Mouse (Mus musculus) thymus, postnatal 4 days (tissue): ENCODE results near the gene Usp48.

ENCODE experiments used
- DNase-seq: peaks from one replicate; pipeline ENCODE4 v3.0.0; 2021

Gene Usp48

DNA sequence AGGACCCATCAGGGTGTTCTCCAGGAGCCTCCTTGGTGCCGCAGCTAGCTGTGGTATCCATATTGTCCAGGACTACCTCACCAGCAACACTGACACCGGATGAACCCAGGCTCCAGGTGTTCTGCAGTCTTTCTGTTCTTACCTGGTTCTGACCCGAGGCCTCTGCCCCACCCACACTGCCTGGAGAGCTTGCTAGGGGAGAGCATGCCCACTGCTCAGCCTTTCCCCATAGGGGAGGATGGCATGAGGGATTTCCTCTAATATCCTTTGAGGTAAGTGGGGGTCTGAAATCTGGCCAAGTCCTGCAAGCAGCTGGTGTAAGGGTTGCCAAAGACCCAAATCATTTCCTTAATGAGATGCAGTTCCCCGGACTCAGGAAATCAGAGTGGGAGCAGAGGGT lies 69.9 kb downstream of the Usp48 start:
- no peak for DNase-seq

DNA sequence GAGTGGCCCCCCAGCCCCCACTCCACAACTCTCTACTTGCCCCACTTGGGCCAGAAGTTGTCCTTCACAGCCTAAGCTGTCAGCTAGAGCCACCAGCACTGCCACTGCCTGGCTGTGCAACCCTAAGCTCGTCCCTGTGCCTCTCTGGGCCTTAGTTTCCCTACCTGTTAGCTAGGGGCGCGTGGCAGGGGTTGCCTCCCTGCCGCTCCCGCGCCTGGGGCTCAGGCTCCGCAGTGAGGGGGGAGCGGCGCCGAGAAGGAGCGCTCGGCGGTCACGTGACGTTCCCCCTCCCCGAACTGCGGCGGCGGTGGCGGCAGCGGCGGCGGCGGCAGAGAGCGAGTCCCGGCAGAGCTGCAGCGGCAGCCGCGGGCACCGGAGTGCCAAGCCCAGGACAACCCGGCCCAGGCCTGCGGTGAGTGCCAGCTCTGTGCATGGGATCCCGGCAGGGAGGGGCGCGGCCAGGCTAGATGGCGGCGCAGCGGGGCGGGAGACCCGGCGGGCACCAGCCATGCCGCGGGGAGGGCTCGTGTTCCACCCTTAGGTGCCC lies 71.0 kb downstream of the Usp48 start, which contains the start of gene Rap1gap:
Rap1gap (plus strand) TSS at position 294 of the 547 bp plus-strand sequence.
- DNase-seq, result peak; percentile 75

- DNase-seq, result no peak
Measured at GRCm38 (mm10) chr4:137664980-137665675, 71.6 kb downstream of the Usp48 start.

- no peak for DNase-seq
Measured at GRCm38 (mm10) chr4:137665791-137666190, 72.2 kb downstream of the Usp48 start.

DNA sequence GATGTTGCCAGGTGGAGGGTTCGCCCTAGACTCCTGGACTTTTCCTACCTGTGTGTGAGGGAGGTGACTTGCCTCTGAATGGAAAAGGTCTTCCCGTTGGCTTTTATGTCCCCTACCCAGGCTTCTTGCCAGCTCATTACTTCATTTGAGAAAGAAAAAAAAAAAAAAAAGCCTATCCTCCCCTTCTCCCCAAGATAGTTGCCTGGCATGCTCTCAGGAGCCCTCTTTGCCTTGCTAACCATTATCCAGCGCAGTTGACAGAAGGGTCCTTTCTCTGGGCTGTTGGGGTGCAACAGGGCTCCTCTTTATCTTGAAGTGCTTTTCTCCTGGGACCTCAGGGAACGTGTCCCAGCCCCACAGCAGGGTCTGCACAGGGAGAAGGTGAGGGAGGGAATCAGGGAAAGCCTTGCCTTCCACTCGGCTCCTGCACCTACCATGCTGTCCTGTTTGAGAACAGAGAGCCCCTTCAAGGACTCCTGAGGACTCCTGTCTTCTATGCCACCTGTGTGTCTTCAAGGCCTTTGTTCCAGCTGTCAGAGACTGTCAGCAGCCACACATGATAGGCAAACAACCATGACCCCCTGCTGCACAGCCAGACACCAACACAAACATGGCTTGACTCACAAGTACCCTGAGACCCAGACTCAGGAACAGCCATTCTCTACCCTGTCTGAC lies 72.9 kb downstream of the Usp48 start:
- DNase-seq, result no peak

- DNase-seq, result no peak
Measured at GRCm38 (mm10) chr4:137666958-137667345, 73.4 kb downstream of the Usp48 start.

DNA sequence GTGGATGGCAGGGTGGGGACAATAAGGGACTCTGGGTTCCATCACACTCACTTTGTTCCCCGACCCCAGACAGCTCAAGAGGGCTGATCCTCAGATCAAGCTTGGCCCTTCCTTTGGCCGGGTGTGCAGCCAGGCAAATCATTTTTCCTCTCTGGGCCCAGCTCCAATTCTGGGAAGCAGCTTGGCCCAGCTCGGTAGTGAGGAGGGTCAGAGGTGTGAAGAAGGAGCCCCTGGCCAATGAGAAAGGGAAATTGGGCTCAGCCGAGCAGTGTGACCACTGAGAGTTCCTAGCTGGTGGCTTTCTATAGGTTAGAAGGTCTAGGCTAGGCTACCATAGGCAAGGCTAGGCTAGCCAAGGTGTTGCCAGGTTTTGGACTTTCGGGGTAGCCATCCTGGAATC lies 74.2 kb downstream of the Usp48 start:
- DNase-seq, result no peak

- no peak for DNase-seq
Measured at GRCm38 (mm10) chr4:137671711-137672500, 78.4 kb downstream of the Usp48 start.

GRCm38 (mm10) chr4:137675566-137675965 lies 82.0 kb downstream of the Usp48 start:
- DNase-seq, result no peak

DNA sequence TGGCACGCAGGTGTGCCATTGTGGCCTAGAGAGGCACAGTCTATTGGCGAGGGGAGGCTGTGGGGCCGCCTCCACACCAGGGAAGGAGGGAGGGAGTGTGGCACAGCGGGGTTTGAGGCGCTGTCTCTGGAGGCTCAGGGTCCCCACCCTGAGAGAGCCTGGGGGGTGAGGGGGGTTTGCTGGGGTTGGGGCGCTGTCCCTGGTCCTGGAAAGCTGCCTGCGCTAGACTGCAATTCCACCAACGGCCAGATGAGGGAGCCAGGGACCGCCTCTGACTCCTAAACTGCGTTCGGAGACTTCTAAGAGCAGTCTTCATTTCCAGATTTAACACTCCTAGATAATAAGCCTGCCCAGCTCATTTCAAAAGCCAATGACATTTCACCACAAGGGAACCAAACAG lies 82.5 kb downstream of the Usp48 start:
- peak; percentile 85 for DNase-seq

- DNase-seq, result no peak
Measured at GRCm38 (mm10) chr4:137676700-137677484, 83.3 kb downstream of the Usp48 start.

GRCm38 (mm10) chr4:137677906-137678305 lies 84.4 kb downstream of the Usp48 start:
- no peak for DNase-seq

- DNase-seq, result no peak
Measured at GRCm38 (mm10) chr4:137678568-137678967, 85.0 kb downstream of the Usp48 start.

- DNase-seq, result no peak
Measured at GRCm38 (mm10) chr4:137679979-137680550, 86.5 kb downstream of the Usp48 start.

DNA sequence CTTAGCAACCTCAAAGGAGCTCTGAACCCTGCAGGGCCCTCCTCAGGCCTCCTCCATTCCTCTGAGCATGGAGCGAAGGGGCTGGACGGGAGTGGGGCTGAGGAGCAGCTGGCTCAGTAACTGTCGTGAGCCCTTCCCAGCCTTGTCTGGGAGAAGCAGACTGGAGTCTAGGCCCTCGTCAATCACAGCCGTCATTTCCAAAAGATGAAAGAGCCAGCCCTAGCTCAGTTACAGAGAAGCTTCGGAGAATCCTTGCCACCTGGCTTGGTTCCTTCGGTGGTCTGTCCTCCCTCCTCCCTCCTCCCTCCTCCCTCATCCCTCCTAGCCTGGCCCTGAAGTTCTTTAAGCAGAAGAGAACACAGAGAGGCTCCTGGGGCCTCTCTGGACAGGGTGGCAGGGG lies 87.2 kb downstream of the Usp48 start:
- no peak for DNase-seq

DNA sequence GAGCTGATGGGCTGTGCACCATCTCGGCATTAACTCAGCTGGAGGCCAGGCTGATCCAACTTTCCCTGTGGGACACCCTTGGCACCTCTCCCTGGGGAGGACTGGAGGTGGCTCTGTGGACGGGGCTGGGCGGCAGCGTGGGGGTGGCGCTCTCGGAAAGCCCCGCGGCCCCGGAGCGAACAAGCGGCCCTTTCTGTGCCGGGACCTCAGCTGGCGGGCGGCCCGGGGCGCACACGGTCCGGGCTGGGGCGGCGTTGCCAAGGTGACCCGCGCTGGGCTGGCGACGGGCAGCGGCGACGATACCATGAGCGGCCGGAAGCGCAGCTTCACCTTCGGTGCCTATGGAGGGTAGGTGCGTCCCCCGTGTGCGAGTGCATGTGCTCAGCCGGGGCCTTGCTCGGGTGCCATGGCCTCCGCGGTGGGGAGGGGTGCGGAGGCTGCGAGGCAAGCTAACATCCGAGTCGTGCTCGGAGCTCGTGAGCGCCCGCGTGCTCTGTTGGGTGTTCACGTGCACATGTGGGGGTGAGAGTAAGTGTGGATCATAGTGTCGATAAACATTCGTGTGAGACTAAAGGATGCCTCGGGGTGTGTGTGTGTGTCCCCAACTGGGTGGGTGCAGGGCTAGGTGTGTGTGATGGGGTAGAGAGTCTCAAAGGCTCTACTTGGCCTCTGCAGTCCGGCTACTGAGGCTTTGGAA lies 88.0 kb downstream of the Usp48 start:
- DNase-seq, result peak; percentile 32

DNA sequence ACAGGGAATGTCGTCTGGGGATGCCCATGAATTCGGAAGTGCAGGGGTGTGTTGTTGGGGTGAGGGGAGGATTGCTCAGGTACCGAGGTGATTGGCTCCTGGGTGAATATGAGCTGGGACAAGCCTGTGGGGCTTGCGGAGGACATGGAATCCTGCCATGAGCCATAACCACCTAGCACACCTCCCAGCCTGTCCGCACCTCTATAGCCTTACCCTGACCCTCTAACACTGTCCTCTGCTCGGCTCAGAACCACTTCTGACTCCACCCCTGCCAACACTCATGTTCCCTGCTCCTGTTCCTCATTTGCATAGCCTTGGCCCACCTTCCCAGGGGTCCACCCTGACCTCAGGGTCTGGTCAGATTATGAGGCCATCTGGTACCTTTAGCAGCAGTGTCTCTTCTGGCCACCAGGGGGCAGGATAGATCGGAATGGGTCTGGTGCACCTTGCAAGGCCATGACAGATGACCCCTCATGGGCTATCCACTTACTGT lies 89.5 kb downstream of the Usp48 start:
- DNase-seq, result peak; percentile 49

DNA sequence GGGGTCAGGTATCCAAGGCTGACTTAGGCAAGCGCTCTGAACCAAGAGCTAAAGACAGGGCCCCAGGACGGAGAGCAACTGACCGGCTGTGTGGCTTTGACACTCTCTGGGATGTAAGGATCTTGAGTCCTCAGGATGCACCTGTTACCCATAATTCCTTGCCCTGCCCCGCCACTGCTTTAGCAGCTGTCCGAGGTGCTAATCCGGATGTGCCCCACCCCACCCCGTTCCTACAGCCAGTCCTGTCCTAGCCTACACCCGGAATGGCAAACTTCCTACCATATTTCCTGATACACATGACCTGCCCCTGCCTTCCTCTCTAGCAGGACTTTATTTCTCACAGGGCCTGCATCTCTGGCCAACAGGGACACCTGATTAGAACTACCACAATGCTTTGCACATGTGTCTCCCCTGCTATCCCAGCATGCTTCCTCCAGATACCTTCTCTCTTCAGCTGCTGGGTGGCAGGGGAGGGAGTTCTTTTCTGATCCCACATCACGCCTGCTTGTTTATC lies 91.3 kb downstream of the Usp48 start:
- DNase-seq, result no peak

DNA sequence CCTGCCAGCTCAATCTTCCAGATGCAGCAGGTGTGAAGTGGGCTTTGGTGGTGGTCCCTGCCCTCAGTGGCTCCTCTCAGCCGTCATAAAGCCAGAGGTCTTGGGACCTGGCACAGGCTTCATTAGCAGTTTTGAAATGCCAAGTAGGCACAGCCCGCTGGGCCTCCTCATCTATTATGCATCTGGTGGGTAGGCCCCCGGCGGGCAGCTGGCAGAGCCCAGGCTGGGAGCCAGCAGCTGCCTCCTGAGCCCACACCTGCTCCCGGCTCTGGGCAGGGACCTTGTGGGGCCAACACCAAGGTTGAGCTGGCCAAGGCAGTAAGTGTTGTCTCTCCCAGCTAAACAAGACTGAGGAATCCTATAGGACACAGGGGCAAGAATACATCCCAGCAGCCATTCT lies 92.7 kb downstream of the Usp48 start:
- DNase-seq, result no peak

- DNase-seq, result no peak
Measured at GRCm38 (mm10) chr4:137687234-137687825, 93.8 kb downstream of the Usp48 start.
